13 mouse cellular contexts compared by ENCODE assay signal in genomic region chr5:140223070-140224053, GRCm38 (mm10).
A peak's percentile ranks its signal among the peaks of the same experiment; 100 is the strongest.
DNase-seq lines count a peak whose midpoint lies in the region; ATAC-seq lines count a peak whose summit lies in the region.
"Had no signal": no experiment of that assay in that cellular context is flagged by ENCODE, and none has a peak within 500 bp of the region (broad histone marks: within the 10 kb centered on the region; RNA-seq: fewer than 3 reads in every experiment).

No protein-coding gene starts in this region.

- no peak for ATAC-seq in kidney, embryonic 16.5 days (ENCODE audit: low FRiP score, low TSS enrichment)
- peak; percentile 79 for ATAC-seq in forebrain, embryonic 16.5 days
- peak; percentile 46; the same call in 1 of the 2 replicates for ATAC-seq in midbrain, embryonic 14.5 days (ENCODE audit: low FRiP score, low TSS enrichment)
- ATAC-seq: activated CD4-positive, CD25-positive, alpha-beta regulatory T cell, adult 4 months had no signal

- H3K4me3 ChIP-seq in kidney, embryonic 16.5 days (ENCODE audit: low read length): no peak overlapping the region
- H3K4me3 ChIP-seq in forebrain, embryonic 16.5 days (replicated peaks; ENCODE audit: low read length): no peak overlapping the region
- H3K4me3 ChIP-seq in midbrain, embryonic 14.5 days (replicated peaks; ENCODE audit: low read depth, low read length): no peak overlapping the region

- WGBS in kidney, embryonic 16.5 days: 75% methylated on average over 20 of the region's 20 CpGs
- WGBS in forebrain, embryonic 16.5 days: 14% methylated on average over 20 of the region's 20 CpGs
- 9% methylated on average over 20 of the region's 20 CpGs for WGBS in midbrain, embryonic 14.5 days

- intact Hi-C loops in gastrocnemius, postnatal 36 days (cut with DNase I): no loop called here

- H3K27ac ChIP-seq in kidney, embryonic 16.5 days (ENCODE audit: low read length): peak overlapping the region; percentile 35; the same call in 1 of the 2 replicates
- peak overlapping the region; percentile 13; the same call in 1 of the 2 replicates for H3K27ac ChIP-seq in forebrain, embryonic 16.5 days (ENCODE audit: low read length)
- peak overlapping the region; percentile 58 for H3K27ac ChIP-seq in midbrain, embryonic 14.5 days (replicated peaks; ENCODE audit: low read depth, low read length)

- DNase-seq in kidney, adult 8-10 months: no peak
- DNase-seq in embryo, embryonic 9.5 days (ENCODE audit: extremely low spot score): peak; percentile 9
- DNase-seq in midbrain, embryonic 14.5 days: peak; percentile 66
- DNase-seq in lung, postnatal 10 days: no peak
- DNase-seq in gastrocnemius, postnatal 36 days: no peak
- no peak for DNase-seq in adrenal gland, adult (ENCODE audit: inconsistent age in 2 of 2, low spot score in 1 of 2)
- DNase-seq: kidney, postnatal 10 days; left cerebral cortex, postnatal 4 days; lung, adult 18-20 months had no signal

- H3K27me3 ChIP-seq in kidney, embryonic 16.5 days (ENCODE audit: insufficient read depth, low read length): no peaks in the 10 kb centered on the region
- H3K27me3 ChIP-seq in forebrain, embryonic 16.5 days (replicated peaks; ENCODE audit: control insufficient read depth, insufficient read depth, low read length): no peaks in the 10 kb centered on the region
- no peaks in the 10 kb centered on the region for H3K27me3 ChIP-seq in midbrain, embryonic 14.5 days (ENCODE audit: control insufficient read depth, insufficient read depth, low read length)

- H3K9me3 ChIP-seq in kidney, embryonic 16.5 days (ENCODE audit: low read length): no peaks in the 10 kb centered on the region
- no peaks in the 10 kb centered on the region for H3K9me3 ChIP-seq in forebrain, embryonic 16.5 days (ENCODE audit: control insufficient read depth, low read length)
- no peaks in the 10 kb centered on the region for H3K9me3 ChIP-seq in midbrain, embryonic 14.5 days (ENCODE audit: control insufficient read depth, low read length)
- H3K9me3 ChIP-seq: G1E had no signal

- no peak overlapping the region for H3K4me2 ChIP-seq in kidney, embryonic 16.5 days (replicated peaks; ENCODE audit: low read depth, low read length)
- no peak overlapping the region for H3K4me2 ChIP-seq in forebrain, embryonic 16.5 days (ENCODE audit: low read length)
- no peak overlapping the region for H3K4me2 ChIP-seq in midbrain, embryonic 14.5 days (ENCODE audit: low read length)

- H3K36me3 ChIP-seq in kidney, embryonic 16.5 days (ENCODE audit: insufficient read depth, low read length): no peaks in the 10 kb centered on the region
- no peaks in the 10 kb centered on the region for H3K36me3 ChIP-seq in forebrain, embryonic 16.5 days (ENCODE audit: control insufficient read depth, insufficient read depth)
- no peaks in the 10 kb centered on the region for H3K36me3 ChIP-seq in midbrain, embryonic 14.5 days (ENCODE audit: control insufficient read depth, insufficient read depth, low read length)

- peaks cover 13% of the 10 kb centered on the region for H3K4me1 ChIP-seq in kidney, embryonic 16.5 days (ENCODE audit: insufficient read depth, low read length)
- peaks cover 8% of the 10 kb centered on the region; the same call in 1 of the 2 replicates for H3K4me1 ChIP-seq in forebrain, embryonic 16.5 days (replicated peaks; ENCODE audit: control insufficient read depth, insufficient read depth, low read length)
- H3K4me1 ChIP-seq in midbrain, embryonic 14.5 days (ENCODE audit: control insufficient read depth, insufficient read depth, low read length): 0 out of 2 replicates have a peak, but pooled peaks cover 11% of the 10 kb centered on the region

- no peak overlapping the region for H3K9ac ChIP-seq in kidney, embryonic 16.5 days (replicated peaks; ENCODE audit: low read length)
- H3K9ac ChIP-seq in forebrain, embryonic 16.5 days (replicated peaks; ENCODE audit: low read depth, low read length): no peak overlapping the region
- no peak overlapping the region for H3K9ac ChIP-seq in midbrain, embryonic 14.5 days (replicated peaks; ENCODE audit: low read length)

Comparison
In these comparisons a context has a peak if more than half of its experiments do, and no peak if none do; other contexts are left out.
1. DNase-seq: peak in embryo, embryonic 9.5 days (single experiment) and midbrain, embryonic 14.5 days (single experiment); none in kidney, adult 8-10 months (0 of 2), lung, postnatal 10 days (single experiment), gastrocnemius, postnatal 36 days (0 of 2) and adrenal gland, adult (0 of 2).
2. Peak in every context shown above with its lines, with median percentiles within 50 percentile points of each other: H3K27ac ChIP-seq.